Mouse (Mus musculus): ENCODE data around the gene Ttc13. TPM values are rescaled to one million over a fixed set of nuclear protein-coding genes. Genes with fewer than 3 reads are reported as not detected.

The Ttc13 gene
- polyA plus RNA-seq, 1 experiment from 2014 or later: 41.2 TPM

- Histone ChIP-seq H3K27me3 (no peaks in the 10 kb centered on the region), H3K27ac (replicated peaks) (0 out of 2 replicates have a peak overlapping the region, but pooled peaks have one; percentile 28), H3K4me2 (replicated peaks) (no peak overlapping the region), H3K4me3 (replicated peaks) (no peak overlapping the region), H3K4me1 (peaks cover 36% of the 10 kb centered on the region), H3K36me3 (peaks cover 19% of the 10 kb centered on the region), H3K9me3 (replicated peaks) (no peaks in the 10 kb centered on the region), H3K9ac (no peak overlapping the region)
- WGBS: 30% methylated on average over 7 of the region's 7 CpGs
- ATAC-seq (ENCODE audit: insufficient number of reproducible peaks, low FRiP score, low TSS enrichment, low read depth): 0 out of 2 replicates have a peak, but pooled peaks have one; percentile 32
Observed at GRCm38 (mm10) chr8:124631966-124632365, 89.8 kb downstream of the Ttc13 start.

GRCm38 (mm10) chr8:124630891-124631290 lies 90.9 kb downstream of the Ttc13 start:
- H3K9ac ChIP-seq: no peak overlapping the region
- H3K27me3 ChIP-seq: no peaks in the 10 kb centered on the region
- peaks cover 8% of the 10 kb centered on the region for H3K36me3 ChIP-seq
- peaks cover 36% of the 10 kb centered on the region for H3K4me1 ChIP-seq
- 69% methylated on average over 4 of the region's 4 CpGs for WGBS
- H3K9me3 ChIP-seq (replicated peaks): no peaks in the 10 kb centered on the region
- no peak for ATAC-seq (ENCODE audit: insufficient number of reproducible peaks, low FRiP score, low TSS enrichment, low read depth)
- no peak overlapping the region for H3K4me3 ChIP-seq (replicated peaks)
- no peak overlapping the region for H3K4me2 ChIP-seq (replicated peaks)
- no peak overlapping the region; the same call in 1 of the 2 replicates for H3K27ac ChIP-seq (replicated peaks)

GRCm38 (mm10) chr8:124630489-124630888 lies 91.3 kb downstream of the Ttc13 start:
- ATAC-seq (ENCODE audit: insufficient number of reproducible peaks, low FRiP score, low TSS enrichment, low read depth): no peak
- WGBS: 64% methylated on average over 6 of the region's 6 CpGs
- H3K27me3 ChIP-seq: no peaks in the 10 kb centered on the region
- H3K4me3 ChIP-seq (replicated peaks): no peak overlapping the region
- peaks cover 36% of the 10 kb centered on the region for H3K4me1 ChIP-seq
- no peak overlapping the region for H3K9ac ChIP-seq
- peaks cover 5% of the 10 kb centered on the region for H3K36me3 ChIP-seq
- H3K27ac ChIP-seq (replicated peaks): no peak overlapping the region; the same call in 1 of the 2 replicates
- no peak overlapping the region for H3K4me2 ChIP-seq (replicated peaks)
- no peaks in the 10 kb centered on the region for H3K9me3 ChIP-seq (replicated peaks)

- no peak for ATAC-seq (ENCODE audit: insufficient number of reproducible peaks, low FRiP score, low TSS enrichment, low read depth)
- WGBS: 89% methylated on average over 9 of the region's 9 CpGs
- no peak overlapping the region for H3K4me2 ChIP-seq (replicated peaks)
Observed at GRCm38 (mm10) chr8:124626251-124626650, 95.5 kb downstream of the Ttc13 start.

More at GRCm38 (mm10) chr8:124626251-124626650, 95.5 kb downstream of the Ttc13 start:
- H3K9ac ChIP-seq: no peak overlapping the region
- peaks cover 21% of the 10 kb centered on the region for H3K4me1 ChIP-seq
- H3K27me3 ChIP-seq: no peaks in the 10 kb centered on the region
- H3K27ac ChIP-seq (replicated peaks): no peak overlapping the region
- H3K4me3 ChIP-seq (replicated peaks): no peak overlapping the region
- no peaks in the 10 kb centered on the region for H3K9me3 ChIP-seq (replicated peaks)
- H3K36me3 ChIP-seq: no peaks in the 10 kb centered on the region

Other genes starting within 250 kb of the Ttc13 start
- gene Cog2, start 201.2 kb downstream of the Ttc13 start, polyA plus RNA-seq (2015; fragmentation: Nextera tagmentation; extraction: Ambion mirVana): 38.1 and 40.5 TPM in 2 replicates
- 3.0 and 4.2 TPM in 2 replicates for gene Agt, start 152.3 kb downstream of the Ttc13 start, polyA plus RNA-seq (2015; fragmentation: Nextera tagmentation; extraction: Ambion mirVana)
- gene Capn9, start 145.9 kb downstream of the Ttc13 start, polyA plus RNA-seq (2015; fragmentation: Nextera tagmentation; extraction: Ambion mirVana): 0.25 and 0.55 TPM in 2 replicates
- gene 2310022B05Rik, start 58.6 kb downstream of the Ttc13 start, polyA plus RNA-seq (2015; fragmentation: Nextera tagmentation; extraction: Ambion mirVana): 37.3 and 38.6 TPM in 2 replicates
- gene Arv1, start 156 bp upstream of the Ttc13 start, polyA plus RNA-seq (2015; fragmentation: Nextera tagmentation; extraction: Ambion mirVana): 19.4 and 21.6 TPM in 2 replicates
- gene Fam89a, start 29.8 kb upstream of the Ttc13 start, polyA plus RNA-seq (2015; fragmentation: Nextera tagmentation; extraction: Ambion mirVana): 5.4 and 6.6 TPM in 2 replicates
- 0.13 and 0.17 TPM in 2 replicates for gene Trim67, start 71.1 kb upstream of the Ttc13 start, polyA plus RNA-seq (2015; fragmentation: Nextera tagmentation; extraction: Ambion mirVana)
- gene Gnpat, start 141.1 kb upstream of the Ttc13 start, polyA plus RNA-seq (2015; fragmentation: Nextera tagmentation; extraction: Ambion mirVana): 85.8 and 87.1 TPM in 2 replicates
- gene 2810004N23Rik, start 141.1 kb upstream of the Ttc13 start, polyA plus RNA-seq (2015; fragmentation: Nextera tagmentation; extraction: Ambion mirVana): 41.8 and 42.4 TPM in 2 replicates
- 8.9 and 9.5 TPM in 2 replicates for gene Exoc8, start 175.7 kb upstream of the Ttc13 start, polyA plus RNA-seq (2015; fragmentation: Nextera tagmentation; extraction: Ambion mirVana)
- 12.4 and 12.6 TPM in 2 replicates for gene Sprtn, start 175.9 kb upstream of the Ttc13 start, polyA plus RNA-seq (2015; fragmentation: Nextera tagmentation; extraction: Ambion mirVana)
- 13.6 and 15.6 TPM in 2 replicates for gene Egln1, start 227.3 kb upstream of the Ttc13 start, polyA plus RNA-seq (2015; fragmentation: Nextera tagmentation; extraction: Ambion mirVana)

Measured in embryonic facial prominence, embryonic 15.5 days (tissue).